Mouse (Mus musculus) v-Abl transformed pro-B cells (cell line): ENCODE results near the gene Flrt1.
"Not testable (repeated sequence)": the region's sequence is repeated elsewhere in the genome, so short reads cannot be mapped to it uniquely, and the experiment has no call there.

ENCODE experiments used
- in situ Hi-C, 2 experiments: fragments of 400-800 bp; cut with MboI; formaldehyde crosslinking; loops; one replicate each; pipeline ENCODE4 v1.15.1; 2025; ENCODE audit not compliant: unreplicated experiment in 2 of 2

Flrt1 gene

GRCm38 (mm10) chr19:7106566-7106965 is 1.0 kb upstream of the Flrt1 start:
- in situ Hi-C loops: no loop called here

GRCm38 (mm10) chr19:7103993-7104401 is 1.5 kb downstream of the Flrt1 start:
- in situ Hi-C loops: no loop called here

- in situ Hi-C loops: no loop called here
Measured at GRCm38 (mm10) chr19:7103349-7103992, 2.1 kb downstream of the Flrt1 start.

GRCm38 (mm10) chr19:7102039-7102438 is 3.5 kb downstream of the Flrt1 start:
- in situ Hi-C loops: no loop called here

- in situ Hi-C loops: no loop called here
Measured at GRCm38 (mm10) chr19:7099620-7100155, 5.8 kb downstream of the Flrt1 start.

GRCm38 (mm10) chr19:7092756-7093155 is 12.8 kb downstream of the Flrt1 start:
- in situ Hi-C loops: no loop called here

GRCm38 (mm10) chr19:7091448-7092050 is 14.0 kb downstream of the Flrt1 start:
- in situ Hi-C loops: no loop called here

- in situ Hi-C loops: no loop called here
Measured at GRCm38 (mm10) chr19:7090369-7091064, 15.0 kb downstream of the Flrt1 start.

- in situ Hi-C loops: no loop called here
Measured at GRCm38 (mm10) chr19:7089842-7090251, 15.7 kb downstream of the Flrt1 start.

- in situ Hi-C loops: no loop called here
Measured at GRCm38 (mm10) chr19:7089050-7089449, 16.5 kb downstream of the Flrt1 start.

GRCm38 (mm10) chr19:7088558-7088957 is 17.0 kb downstream of the Flrt1 start:
- in situ Hi-C loops: no loop called here

- in situ Hi-C loops: no loop called here
Measured at GRCm38 (mm10) chr19:7084734-7085133, 20.8 kb downstream of the Flrt1 start.

- in situ Hi-C loops: no loop called here
Measured at GRCm38 (mm10) chr19:7083035-7083794, 22.3 kb downstream of the Flrt1 start.

GRCm38 (mm10) chr19:7081516-7082266 is 23.8 kb downstream of the Flrt1 start:
- in situ Hi-C loops: no loop called here

GRCm38 (mm10) chr19:7078271-7078670 is 27.3 kb downstream of the Flrt1 start:
- in situ Hi-C loops: no loop called here

- in situ Hi-C loops: no loop called here
Measured at GRCm38 (mm10) chr19:7077666-7078065, 27.9 kb downstream of the Flrt1 start.

GRCm38 (mm10) chr19:7075336-7075735 is 30.2 kb downstream of the Flrt1 start:
- in situ Hi-C loops: not testable (repeated sequence)

GRCm38 (mm10) chr19:7073997-7074781 is 31.3 kb downstream of the Flrt1 start:
- in situ Hi-C loops: loop anchor here in 1 of 2 experiments (5.0 kb wide), 2 partner anchors 128 to 363 kb away; no protein-coding TSS in a partner anchor

GRCm38 (mm10) chr19:7072221-7072620 is 33.3 kb downstream of the Flrt1 start:
- in situ Hi-C loops: loop anchor here in 1 of 2 experiments (5.0 kb wide), 2 partner anchors 130 to 365 kb away; no protein-coding TSS in a partner anchor
